Mouse (Mus musculus) heart, postnatal 10 days (tissue): Measurements from ENCODE around the gene Dkc1. TPM values are rescaled to one million over a fixed set of nuclear protein-coding genes. Genes with fewer than 3 reads are reported as not detected.

Experiments used
- DNase-seq, 2 experiments: peaks; one replicate each; pipeline ENCODE4 v3.0.0; 2021
- intact Hi-C: fragments of 180-260 bp; cut with DNase I; formaldehyde crosslinking; loops from one replicate; pipeline ENCODE4 v1.15.1; 2025
- total RNA-seq, 2 experiments: library from RNA; stranded (reverse); gene quantifications; 2 replicates each; pipeline ENCODE4 v1.2.3; 2021

The Dkc1 gene
- 10 to 100 TPM; 20.7 to 25.9 TPM for total RNA-seq

DNA sequence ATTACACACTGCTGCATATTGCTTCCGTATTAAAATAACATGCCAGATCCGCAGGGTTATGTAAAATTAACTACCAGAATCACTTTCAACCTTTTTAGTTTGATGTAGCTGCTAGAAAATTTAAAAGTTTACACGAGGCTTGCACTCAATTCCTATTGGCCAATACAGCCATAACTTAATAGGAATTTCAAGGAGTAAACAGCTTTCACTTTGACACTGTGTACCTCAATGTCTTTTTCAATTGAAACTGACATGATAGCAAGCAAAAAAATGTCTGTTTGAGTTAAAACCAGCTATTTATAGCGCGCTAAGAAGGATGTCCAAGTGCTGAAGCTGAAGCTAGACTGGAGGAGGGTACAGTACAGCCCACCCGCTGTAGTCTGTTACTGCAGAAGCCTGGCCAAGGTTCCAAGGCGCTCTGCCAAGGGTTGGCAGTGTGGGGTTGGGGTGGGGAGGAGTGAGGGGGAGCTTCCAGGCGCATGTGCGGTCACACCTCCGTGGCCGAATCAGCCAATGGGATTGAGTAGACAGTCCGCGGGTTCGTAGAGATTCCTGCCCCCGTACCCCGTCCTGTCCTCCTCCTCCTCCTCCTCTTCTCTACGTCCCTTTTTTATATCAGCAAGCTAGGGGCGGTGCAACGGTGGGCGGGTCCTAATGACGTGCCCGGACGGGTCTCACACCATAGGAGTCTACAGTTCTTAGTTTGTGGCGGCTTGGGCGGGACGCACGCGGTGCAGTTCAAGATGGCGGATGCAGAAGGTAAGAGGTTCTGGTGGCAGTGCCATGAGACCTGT, at the start of gene Dkc1:
Gene Dkc1 (plus strand): TSS at position 486 of the 794 bp plus-strand sequence.
- peak; percentile 91 to 92 for DNase-seq
- intact Hi-C loops, result loop anchor here (1.0 to 2.0 kb wide), 2 partner anchors 33 to 48 kb away; no protein-coding TSS in a partner anchor

DNA sequence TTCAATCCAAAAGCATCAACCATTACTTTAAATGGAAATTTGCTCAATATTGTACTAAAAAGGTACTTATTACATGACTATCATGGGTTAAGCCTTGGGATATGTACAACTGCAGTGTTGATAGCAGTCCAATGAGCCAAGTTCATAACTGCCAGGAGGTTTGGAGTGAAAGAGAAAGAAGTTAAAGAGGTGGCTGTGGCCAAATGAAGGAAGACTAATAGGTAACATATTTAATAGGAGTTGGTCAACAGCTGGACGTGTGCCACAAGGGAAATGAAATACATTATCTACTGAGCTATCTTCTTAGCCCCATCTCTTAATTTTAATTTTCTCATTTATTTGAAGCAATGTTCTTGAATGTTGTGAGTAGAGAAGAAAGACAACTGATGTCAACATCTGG, 49.7 kb upstream of the Dkc1 start:
- no peak for DNase-seq
- intact Hi-C loops, result no loop called here

DNA sequence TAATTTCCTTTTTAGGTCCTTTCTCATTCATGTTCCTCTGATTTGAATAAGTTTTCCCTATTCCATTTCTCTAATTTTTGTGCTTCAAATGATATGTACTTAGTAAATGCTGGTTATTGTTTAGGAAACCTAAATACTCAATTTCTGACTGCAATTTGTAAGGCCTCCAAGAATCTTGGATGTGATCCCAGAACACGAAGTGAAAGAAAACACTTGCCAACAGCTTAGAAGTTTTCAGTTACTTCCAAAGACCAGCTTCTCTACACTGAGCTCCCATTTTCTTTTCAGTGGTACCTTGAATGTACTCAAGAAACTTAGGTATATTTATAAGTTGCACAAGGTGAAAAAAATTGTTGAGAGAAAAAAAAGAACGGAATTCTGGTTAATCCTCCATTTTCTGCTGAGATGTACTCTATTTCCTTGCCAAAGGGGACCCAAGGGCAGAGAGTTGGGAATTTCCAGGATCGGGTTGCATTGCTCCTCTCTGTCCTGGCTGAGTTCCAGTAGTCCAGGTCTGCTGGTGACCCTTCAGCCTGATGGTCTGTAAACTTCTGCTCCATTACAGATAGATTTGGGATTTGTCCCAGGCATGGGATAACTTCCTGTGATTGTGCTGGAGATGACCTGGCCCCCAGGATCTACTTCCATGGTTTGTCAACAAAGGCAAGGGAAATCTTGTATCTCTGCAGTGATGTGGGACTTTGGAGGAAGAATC, 48.6 kb upstream of the Dkc1 start:
- peak; percentile 35 to 58 for DNase-seq
- intact Hi-C loops, result loop anchor here (1.0 kb wide), 1 partner anchor 48 kb away; the partner anchor contains the start of gene Dkc1

DNA sequence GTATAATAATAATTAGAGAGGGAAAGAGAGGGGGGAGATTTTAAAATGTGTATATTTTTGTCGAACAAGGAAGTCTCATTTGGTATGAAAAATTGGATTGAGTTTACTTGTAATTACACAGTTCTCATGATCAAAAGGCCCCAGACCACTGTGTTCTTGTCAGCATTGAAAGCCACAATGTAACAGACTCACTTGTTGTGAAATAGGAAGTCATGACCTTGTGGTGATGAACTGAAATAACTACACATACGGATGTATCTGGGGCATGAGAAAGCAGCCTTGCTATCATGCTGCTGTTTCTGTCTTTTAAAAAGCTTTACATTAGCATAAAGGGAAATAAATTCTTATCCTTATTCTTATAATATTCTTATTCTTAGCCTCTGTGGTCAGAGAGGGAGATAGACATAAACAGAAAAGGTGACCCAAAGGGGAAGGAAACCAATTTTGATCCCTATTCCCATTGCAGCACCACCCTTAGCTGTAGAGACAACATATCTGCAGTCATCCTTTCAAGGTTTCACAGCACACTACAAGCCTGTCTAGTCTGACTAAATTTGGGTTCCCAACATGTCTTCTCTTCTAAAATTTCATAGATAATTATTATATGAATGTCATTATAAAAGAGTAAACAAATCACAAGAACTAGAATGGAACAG, 39.4 kb upstream of the Dkc1 start:
- no peak for DNase-seq
- intact Hi-C loops, result no loop called here

DNA sequence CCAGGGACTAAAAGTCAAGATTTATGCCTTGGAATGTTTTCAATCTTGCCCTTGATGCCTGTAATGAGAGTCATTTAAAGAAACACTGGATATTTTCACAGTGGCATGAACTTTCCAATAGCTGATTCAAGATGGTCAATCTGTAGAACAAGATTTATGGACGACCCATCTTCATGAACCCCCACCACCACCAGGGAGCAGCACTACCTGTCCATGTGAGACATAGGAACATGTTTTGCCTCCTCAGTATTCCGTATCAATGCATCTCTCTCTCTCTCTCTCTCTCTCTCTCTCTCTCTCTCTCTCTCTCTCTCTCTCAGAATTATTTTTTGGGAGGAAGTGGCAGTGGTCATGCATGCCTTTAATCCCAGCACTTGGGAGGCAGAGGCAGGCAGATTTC, 13.3 kb upstream of the Dkc1 start:
- DNase-seq, result no peak
- intact Hi-C loops, result no loop called here

DNA sequence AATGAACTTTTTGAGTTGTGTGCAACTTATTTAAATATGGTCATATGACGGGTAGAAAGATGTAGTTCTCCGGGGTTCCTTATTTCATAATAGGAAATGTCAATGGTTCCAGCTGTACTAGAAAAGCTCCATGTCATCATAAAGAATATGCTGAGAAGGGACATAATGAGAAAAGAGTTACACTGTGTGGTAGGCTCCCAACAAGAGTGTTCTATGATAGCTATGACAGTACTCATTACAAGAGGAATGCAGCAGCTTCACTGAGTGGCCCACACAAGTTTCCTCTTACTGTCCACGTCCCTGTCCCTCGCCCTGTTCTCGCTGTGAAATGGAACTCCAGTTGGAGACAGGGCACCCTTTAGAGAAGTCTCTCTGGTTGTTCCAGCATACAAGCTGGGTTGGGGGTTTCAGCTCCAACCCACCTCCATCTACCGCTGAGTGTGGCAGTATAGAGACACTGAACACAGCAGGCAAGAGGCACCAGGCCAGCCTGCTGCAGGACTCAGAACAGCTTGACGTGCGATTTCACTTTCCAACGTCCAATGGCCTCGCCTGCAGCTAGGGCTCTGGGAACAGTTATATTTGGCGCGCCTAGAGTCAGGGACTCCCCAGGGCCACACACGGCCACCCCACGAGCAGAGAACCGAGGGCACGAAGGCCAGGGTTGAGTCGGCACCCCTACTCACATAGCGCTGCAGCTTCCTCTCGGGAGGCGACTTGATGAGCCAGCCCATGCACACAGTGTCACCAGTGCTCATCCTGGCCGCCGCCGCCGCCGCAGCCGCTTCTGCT, 11.5 kb upstream of the Dkc1 start:
- DNase-seq, result peak; percentile 30 to 39
- intact Hi-C loops, result no loop called here

DNA sequence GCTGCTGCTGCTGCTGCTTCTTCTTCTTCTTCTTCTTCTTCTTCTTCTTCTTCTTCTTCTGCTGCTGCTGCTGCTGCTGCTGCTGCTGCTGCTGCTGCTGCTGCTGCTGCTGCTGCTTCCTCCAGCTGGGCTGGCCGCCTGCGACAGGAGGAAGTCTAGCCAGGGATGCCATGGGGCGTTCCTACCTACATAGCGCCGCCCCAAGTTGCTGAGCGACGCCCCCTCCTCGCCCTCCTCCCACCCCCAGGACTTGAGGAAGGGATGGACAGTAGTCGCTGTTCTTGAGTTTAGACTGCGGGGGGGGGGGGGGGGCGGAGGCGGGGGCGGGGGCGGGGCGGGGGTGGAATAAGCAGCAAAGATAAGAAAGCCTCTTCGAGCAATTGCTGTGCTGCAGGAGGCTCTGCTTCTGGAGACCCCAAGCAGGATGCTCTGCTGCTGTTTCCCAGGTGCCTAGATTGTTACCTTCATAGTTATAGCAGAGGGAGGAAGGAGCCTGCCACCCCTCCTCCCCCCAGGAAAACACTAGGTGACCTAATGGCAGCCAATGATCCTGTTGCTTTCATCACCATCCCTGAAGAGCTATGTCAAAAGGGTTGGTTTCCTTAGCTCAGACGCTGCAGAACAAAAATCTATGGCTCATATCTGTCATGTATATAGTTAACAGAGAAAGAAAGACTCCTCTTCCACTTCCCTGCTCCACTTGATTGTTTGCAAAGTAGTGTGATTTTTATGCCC, 10.7 kb upstream of the Dkc1 start, which contains the start of gene Gab3:
Gene Gab3 (minus strand): TSS at position 685 of the 735 bp plus-strand sequence.
- intact Hi-C loops, result no loop called here

DNA sequence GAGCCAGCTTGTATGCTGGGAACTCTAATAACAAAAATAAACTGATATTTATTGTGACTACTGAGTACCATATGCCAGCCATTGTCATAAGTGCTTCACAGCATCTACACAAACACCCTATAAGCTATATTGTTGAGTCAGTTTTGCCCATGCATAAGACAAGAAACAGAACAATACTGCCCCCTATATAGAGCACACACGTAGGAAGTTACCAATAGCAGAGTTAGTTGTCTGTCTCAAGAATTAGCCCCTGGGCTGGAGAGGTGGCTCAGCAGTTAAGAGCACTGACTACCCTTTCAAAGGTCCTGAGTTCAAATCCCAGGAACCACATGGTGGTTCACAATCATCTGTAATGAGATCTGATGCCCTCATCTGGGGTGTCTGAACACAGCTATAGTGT, 10.0 kb upstream of the Dkc1 start:
- intact Hi-C loops, result no loop called here
- no peak for DNase-seq

More for the DNA sequence above, 10.7 kb upstream of the Dkc1 start, which contains the start of gene Gab3:
- peak; percentile 52 to 53 for DNase-seq

DNA sequence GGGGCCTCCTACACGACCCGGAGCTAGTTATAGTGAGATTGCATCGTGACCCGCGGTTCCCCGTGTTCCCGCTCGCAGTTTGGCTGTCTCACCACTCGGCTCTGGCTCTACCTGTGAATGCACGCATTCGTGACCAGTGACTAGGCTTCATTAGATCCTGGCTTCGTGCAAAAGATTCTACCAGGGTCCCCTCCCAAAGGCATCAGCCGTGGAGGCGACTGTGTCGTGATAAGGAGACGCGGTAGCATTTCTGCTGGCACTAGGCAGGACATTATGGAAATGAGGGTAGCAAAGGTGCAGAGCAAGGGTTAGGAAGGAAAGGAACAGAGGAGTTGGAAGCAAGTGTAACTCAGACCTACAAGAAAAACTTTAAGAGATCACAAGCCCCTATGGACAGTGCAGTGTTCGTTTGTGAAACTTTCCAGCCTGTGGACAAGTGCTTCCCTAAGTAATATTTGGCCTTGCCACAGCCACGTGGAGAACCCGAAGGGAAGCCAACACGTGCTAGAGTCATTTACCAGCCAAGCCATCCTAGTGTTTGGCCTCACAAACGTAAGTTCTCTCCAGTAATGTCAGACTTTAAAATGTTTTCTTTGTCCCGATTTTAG, 613 bp downstream of the Dkc1 start:
- intact Hi-C loops, result loop anchor here (2.0 kb wide), 1 partner anchor 33 kb away; no protein-coding TSS in a partner anchor
- DNase-seq, result peak; percentile 18

DNA sequence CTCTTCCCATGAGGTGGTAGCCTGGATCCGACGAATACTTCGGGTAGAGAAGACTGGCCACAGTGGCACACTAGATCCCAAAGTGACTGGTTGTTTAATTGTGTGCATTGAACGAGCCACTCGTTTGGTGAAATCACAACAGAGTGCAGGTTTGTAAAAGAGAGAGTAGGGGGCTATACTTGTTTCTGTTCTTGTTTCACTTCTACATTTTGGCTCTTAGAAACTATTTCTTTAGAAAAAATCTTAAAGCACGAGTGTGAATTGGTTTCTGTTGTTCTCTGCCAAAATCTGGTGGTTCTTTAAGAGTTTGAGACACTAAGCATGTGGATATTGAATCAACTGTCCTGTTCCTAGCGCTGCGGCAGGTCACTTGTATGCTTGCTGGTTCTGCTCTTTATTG, 3.1 kb downstream of the Dkc1 start:
- no peak for DNase-seq
- intact Hi-C loops, result no loop called here

DNA sequence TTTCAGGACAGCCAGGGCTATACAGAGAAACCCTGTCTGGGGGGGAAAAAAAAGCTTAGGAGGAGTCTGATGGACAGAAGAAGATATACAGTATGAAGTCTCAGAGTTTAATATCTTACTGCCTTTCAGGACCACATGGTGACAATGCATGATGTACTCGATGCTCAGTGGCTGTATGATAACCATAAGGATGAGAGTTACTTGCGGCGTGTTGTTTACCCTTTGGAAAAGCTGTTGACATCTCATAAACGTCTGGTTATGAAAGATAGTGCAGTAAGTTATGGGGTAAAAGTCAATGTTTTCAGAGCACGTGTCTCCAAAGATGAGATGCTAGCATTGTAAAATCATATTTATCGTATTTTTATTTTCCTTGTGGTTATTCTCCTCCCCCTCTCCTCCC, 6.6 kb downstream of the Dkc1 start:
- intact Hi-C loops, result loop anchor here (10.0 kb wide), 1 partner anchor 423 kb away; no protein-coding TSS in a partner anchor
- DNase-seq, result no peak

DNA sequence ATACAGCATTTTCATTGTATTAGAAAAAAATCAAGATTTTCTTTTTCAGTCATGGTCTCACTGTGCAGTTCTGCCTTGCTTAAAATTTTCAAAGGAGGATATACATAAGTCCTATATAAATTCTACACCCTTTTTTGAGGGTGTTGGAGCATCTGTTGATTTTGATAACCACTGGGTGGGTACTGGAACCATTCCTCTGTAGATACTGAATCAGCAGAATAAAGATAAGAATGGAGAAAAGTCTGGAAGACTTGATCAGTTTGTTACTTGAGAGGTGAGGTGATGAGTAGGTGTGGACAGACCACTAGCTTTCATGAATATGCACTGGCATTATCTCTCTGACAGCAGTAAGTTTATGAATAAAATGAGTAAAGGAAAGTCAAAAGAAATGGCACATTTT, 19.9 kb downstream of the Dkc1 start:
- intact Hi-C loops, result no loop called here

DNA sequence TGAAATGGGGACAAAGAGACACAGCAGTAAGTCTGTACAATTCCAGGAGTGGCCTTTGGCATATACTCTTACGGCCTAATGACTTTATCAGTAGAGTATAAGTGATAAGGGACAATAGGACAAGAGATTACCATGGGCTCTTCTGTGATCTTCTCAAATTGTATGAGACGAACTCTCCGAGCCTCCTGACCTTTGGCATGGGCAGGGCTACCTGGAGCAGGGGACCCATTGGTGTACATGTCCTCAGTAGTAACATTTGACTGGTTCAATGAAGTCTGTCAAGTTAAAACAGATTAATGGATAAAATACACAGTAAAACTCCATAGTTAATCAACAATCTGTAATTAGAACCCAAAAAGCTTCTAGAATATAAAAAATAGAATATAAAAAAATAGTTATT, 30.0 kb downstream of the Dkc1 start:
- DNase-seq, result no peak
- intact Hi-C loops, result no loop called here

More for the DNA sequence above, 19.9 kb downstream of the Dkc1 start:
- DNase-seq, result no peak

DNA sequence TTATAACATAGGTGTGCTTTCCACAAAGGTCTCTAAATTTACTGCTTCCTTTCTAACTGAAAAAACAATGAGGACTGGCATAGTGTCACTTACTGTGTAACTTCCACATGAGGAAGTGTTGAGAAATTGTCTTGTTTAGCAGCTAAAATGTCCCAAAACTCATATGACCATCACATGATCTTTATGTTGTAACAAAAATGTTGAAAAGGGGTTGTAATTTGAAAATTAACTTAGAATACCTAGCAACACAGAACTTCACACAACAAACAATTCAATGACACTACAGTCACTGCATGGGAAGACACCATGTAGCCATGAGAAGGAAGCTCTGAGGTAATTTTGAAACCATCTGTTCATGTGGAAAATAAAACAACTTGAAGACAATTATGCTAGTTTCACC, 31.2 kb downstream of the Dkc1 start:
- no peak for DNase-seq
- intact Hi-C loops, result no loop called here

DNA sequence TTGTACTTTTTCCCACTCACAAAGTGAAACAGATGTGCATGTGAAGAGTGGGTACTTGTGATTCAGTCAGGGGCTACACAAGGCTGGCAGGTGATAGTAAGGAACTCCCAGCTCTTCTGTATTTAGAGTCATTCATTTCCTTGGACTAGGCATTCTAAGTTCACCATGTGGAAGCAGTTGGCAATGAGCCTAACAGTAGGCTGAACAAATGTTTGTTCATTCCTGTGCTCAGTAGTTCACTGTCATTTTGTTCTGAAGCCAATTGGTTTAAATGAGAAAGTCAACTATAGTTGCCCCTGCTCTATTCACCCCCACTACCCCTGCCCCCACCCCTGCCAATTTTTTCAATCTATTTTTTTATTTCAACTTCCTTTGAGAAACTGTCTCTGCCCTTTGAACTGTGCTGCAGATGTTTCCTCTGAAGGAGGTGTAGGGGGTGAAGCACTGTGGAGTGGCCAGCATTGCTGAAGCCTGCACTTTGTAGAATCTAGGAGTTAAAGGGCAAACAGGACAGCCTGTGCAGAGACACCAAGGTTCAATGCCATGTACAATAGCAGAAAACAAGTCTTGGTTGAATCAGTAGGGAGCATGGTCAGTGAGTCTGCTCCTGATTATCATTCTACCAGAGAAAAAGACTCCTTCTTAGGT, 32.8 kb downstream of the Dkc1 start:
- DNase-seq, result peak; percentile 15 to 17
- intact Hi-C loops, result loop anchor here (2.0 kb wide), 1 partner anchor 32 kb away; no protein-coding TSS in a partner anchor

DNA sequence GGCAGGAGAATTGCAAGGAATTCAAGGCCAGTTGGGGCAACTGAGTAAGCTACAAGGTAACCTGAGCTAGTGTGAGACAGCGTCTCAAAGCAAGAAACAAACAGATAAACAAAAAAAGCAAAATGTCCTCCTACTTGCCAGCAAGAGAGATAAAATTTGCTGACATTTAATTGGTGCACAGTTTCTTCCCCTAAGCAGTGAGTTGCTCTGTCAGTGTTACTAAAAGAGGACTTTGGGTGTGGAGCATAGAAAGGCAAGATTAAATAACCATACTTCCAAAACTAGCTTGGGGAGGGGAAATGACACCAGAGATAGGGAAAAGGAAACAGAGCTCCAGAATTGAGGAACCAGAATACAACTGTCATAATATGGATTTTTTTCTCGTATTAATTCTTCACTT, 33.8 kb downstream of the Dkc1 start:
- intact Hi-C loops, result loop anchor here (2.0 kb wide), 1 partner anchor 33 kb away; no protein-coding TSS in a partner anchor
- DNase-seq, result no peak

DNA sequence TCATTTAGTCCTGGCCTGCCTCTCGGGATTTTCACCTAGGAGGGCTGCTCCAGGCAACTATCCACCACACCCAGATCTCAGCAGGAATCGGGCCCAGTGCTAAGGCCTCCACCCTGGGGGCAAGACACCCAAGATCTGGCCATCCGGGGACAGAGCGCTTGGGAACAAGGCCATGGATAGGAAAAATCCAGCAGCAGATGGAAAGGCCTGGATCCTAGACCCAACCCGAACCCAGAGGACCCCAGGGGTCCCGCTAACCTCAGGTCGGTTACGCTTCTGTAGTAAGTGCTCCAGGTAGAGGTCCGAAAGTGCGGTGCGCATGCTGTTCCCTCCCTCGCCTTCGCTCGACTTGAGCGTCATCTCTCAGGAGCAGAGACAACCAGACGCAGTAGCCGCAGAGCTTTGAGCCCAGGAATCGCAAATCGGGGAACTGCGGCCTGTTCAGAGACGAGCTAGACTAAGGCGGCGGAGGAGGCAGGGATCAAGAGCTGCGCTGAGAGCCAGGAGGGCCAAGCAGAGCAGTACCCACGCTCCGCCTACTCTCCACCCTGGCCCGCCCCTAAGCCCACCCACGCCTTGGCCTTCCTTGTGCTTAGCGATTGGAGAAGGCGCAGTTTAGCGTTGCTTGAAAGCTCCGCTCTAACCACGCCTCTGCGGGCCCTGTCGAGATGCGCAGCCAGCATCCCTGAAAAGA, 35.0 kb downstream of the Dkc1 start, which contains the start of gene Mpp1:
Gene Mpp1 (minus strand): TSS at position 550 of the 694 bp plus-strand sequence.
- peak; percentile 80 to 81 for DNase-seq
- intact Hi-C loops, result no loop called here

DNA sequence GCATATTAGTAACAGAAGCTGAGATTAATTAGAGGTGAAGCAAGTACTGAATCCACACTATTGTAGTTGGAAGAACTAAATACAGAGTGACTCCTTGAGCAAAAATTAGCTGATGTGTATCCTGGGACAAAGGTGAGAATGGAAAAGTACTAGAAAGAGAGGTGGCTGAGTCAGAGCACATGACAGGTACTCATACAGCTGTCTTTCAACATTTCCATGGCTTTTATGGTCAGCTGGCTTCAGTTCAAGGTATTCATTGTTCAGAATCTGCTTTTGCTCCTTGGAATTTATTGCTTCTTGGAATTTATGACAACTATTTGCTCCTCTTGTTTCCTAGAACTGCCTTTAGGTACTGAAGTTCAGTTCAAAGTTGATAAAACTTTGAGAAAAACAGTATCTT, 41.3 kb downstream of the Dkc1 start:
- intact Hi-C loops, result no loop called here
- DNase-seq, result no peak
